Mouse (Mus musculus) liver, postnatal 0 days (tissue): ENCODE measurements around the gene Postn.
A peak's percentile ranks its signal among the peaks of the same experiment; 100 is the strongest.

ENCODE experiments used
- CTCF ChIP-seq: sonication (generic); IDR thresholded peaks from 2 replicates; pipeline ENCODE4 v1.5.1; 2016; ENCODE audit warnings: antibody characterized with exemption, low read depth
- EP300 ChIP-seq: IDR thresholded peaks from 2 replicates; pipeline ENCODE4 v1.6.1; 2016; ENCODE audit warnings: antibody characterized with exemption, low read depth, mild to moderate bottlenecking

DNA sequence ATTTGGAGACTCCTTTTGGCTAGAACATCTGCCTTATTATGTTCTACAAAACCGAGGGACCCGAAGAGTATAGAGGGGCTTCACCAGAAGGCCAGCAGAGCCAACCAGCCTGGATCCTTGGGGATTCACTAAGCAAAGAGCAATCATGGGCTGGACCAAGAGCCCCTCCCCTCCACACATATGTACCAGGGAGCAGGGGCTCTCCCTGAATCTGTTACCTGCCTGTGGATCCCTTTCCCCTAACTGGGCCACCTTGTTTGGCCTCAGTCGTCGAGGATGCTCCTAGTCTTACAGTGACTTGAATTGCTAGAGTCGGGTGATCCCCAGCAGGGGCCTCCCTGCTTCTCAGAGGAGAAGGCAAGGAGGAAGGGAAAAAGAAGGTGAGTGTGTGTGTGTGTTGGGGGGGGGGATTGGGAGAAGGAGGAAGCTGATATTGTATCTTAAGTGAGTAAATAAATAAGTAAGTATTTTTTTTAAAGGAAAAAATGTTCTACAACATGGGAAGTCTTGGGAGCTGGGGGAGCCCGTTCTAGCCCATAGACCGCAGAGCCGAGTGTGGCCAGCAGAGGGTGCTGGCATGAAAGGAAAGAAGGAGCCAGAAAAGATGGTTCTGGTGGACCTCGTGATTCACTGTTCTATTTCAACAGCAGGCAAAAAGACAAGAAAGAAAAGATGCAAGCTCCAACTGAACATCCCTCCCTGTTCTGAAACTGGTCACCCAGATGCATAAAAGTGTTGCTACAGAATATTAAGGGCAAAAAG, 7.8 kb upstream of the Postn start:
- peak; percentile 81 for TF ChIP-seq CTCF
- TF ChIP-seq EP300: no peak
